ENCODE assay signal across 9 mouse cellular contexts in genomic region chr2:22338269-22338857, GRCm38 (mm10).
DNase-seq lines count a peak whose midpoint lies in the region; ATAC-seq and TF ChIP-seq lines count a peak whose summit lies in the region.
"Had no signal": no experiment of that assay in that cellular context is flagged by ENCODE, and none has a peak within 500 bp of the region (broad histone marks: within the 10 kb centered on the region; RNA-seq: fewer than 3 reads in every experiment).

No protein-coding gene starts in this region.

- peak; percentile 72 for DNase-seq in lung, embryonic 14.5 days
- DNase-seq in lung, adult 18-20 months, result no peak
- DNase-seq in cerebellum, postnatal 14 days, result peak; percentile 39 to 62
- peak; percentile 10 for DNase-seq in forelimb bud, embryonic 11.5 days (ENCODE audit: low read depth, low spot score)
- peak; percentile 15 for DNase-seq in liver, postnatal 0 days
- DNase-seq in stomach, postnatal 0 days (ENCODE audit: low spot score), result peak; percentile 56
- DNase-seq in spleen, postnatal 36 days (ENCODE audit: low spot score in 2 of 2), result no peak

- no peak for TF ChIP-seq EP300 in liver, postnatal 0 days (IDR thresholded peaks at IDR 0.05; ENCODE audit: low read depth)
- no peak for TF ChIP-seq EP300 in stomach, postnatal 0 days (optimal IDR thresholded peaks at IDR 0.05)

- 1% methylated on average over 25 of the region's 32 CpGs for WGBS in lung, embryonic 14.5 days
- 6% methylated on average over 27 of the region's 32 CpGs for WGBS in intestine, postnatal 0 days
- WGBS in liver, postnatal 0 days (ENCODE audit: insufficient replicate concordance), result 13% methylated on average over 28 of the region's 32 CpGs
- WGBS in stomach, postnatal 0 days, result 1% methylated on average over 22 of the region's 32 CpGs

- peak; percentile 93 for ATAC-seq in lung, embryonic 14.5 days (ENCODE audit: insufficient read depth)
- no peak for ATAC-seq in intestine, postnatal 0 days
- no peak for ATAC-seq in liver, postnatal 0 days
- peak; percentile 83 for ATAC-seq in stomach, postnatal 0 days (ENCODE audit: low FRiP score, low TSS enrichment)

- no peaks in the 10 kb centered on the region for H3K27me3 ChIP-seq in lung, embryonic 14.5 days (ENCODE audit: insufficient read depth, low read length)
- H3K27me3 ChIP-seq in intestine, postnatal 0 days (replicated peaks; ENCODE audit: control insufficient read depth, insufficient read depth, low read length), result no peaks in the 10 kb centered on the region
- H3K27me3 ChIP-seq in liver, postnatal 0 days (ENCODE audit: insufficient read depth, low read length), result no peaks in the 10 kb centered on the region
- H3K27me3 ChIP-seq in stomach, postnatal 0 days (ENCODE audit: control insufficient read depth, insufficient read depth, low read length), result no peaks in the 10 kb centered on the region

- H3K36me3 ChIP-seq in lung, embryonic 14.5 days (ENCODE audit: insufficient read depth), result no peaks in the 10 kb centered on the region
- no peaks in the 10 kb centered on the region for H3K36me3 ChIP-seq in intestine, postnatal 0 days (ENCODE audit: control insufficient read depth, insufficient read depth)
- no peaks in the 10 kb centered on the region for H3K36me3 ChIP-seq in liver, postnatal 0 days (replicated peaks; ENCODE audit: insufficient read depth, low read length)
- no peaks in the 10 kb centered on the region for H3K36me3 ChIP-seq in stomach, postnatal 0 days (ENCODE audit: control insufficient read depth, insufficient read depth, low read length)

- peak overlapping the region; percentile 38; the same call in 1 of the 2 replicates for H3K9ac ChIP-seq in lung, embryonic 14.5 days
- H3K9ac ChIP-seq in intestine, postnatal 0 days (ENCODE audit: low read depth, low read length), result no peak overlapping the region
- 0 out of 2 replicates have a peak overlapping the region, but pooled peaks have one; percentile 26 for H3K9ac ChIP-seq in liver, postnatal 0 days (replicated peaks)
- H3K9ac ChIP-seq in stomach, postnatal 0 days (ENCODE audit: low read length), result peak overlapping the region; percentile 57

- no peaks in the 10 kb centered on the region for H3K9me3 ChIP-seq in lung, embryonic 14.5 days (ENCODE audit: low read depth, low read length)
- no peaks in the 10 kb centered on the region for H3K9me3 ChIP-seq in intestine, postnatal 0 days (ENCODE audit: control insufficient read depth)
- no peaks in the 10 kb centered on the region for H3K9me3 ChIP-seq in liver, postnatal 0 days (ENCODE audit: low read length)
- H3K9me3 ChIP-seq in stomach, postnatal 0 days (ENCODE audit: control insufficient read depth, low read length), result no peaks in the 10 kb centered on the region

- TF ChIP-seq CTCF in lung, embryonic 14.5 days (IDR thresholded peaks at IDR 0.05; ENCODE audit: low read depth), result 0 out of 2 replicates have a peak, but pooled peaks have one; percentile 12
- TF ChIP-seq CTCF in intestine, postnatal 0 days (IDR thresholded peaks at IDR 0.05; ENCODE audit: low read depth), result no peak
- no peak for TF ChIP-seq CTCF in liver, postnatal 0 days (IDR thresholded peaks at IDR 0.05; ENCODE audit: low read depth)
- peak; percentile 24 for TF ChIP-seq CTCF in stomach, postnatal 0 days (IDR thresholded peaks at IDR 0.05; ENCODE audit: low read depth)

- H3K4me2 ChIP-seq in lung, embryonic 14.5 days, result peak overlapping the region; percentile 71
- peak overlapping the region; percentile 61 for H3K4me2 ChIP-seq in intestine, postnatal 0 days (replicated peaks; ENCODE audit: low read depth)
- peak overlapping the region; percentile 42; the same call in 1 of the 2 replicates for H3K4me2 ChIP-seq in liver, postnatal 0 days (ENCODE audit: low read depth, low read length)
- H3K4me2 ChIP-seq in stomach, postnatal 0 days (replicated peaks; ENCODE audit: low read depth), result peak overlapping the region; percentile 67

- peak overlapping the region; percentile 37 for H3K4me3 ChIP-seq in lung, embryonic 14.5 days (ENCODE audit: low read depth, low read length)
- peak overlapping the region; percentile 26 for H3K4me3 ChIP-seq in intestine, postnatal 0 days (ENCODE audit: low read depth, low read length)
- H3K4me3 ChIP-seq in liver, postnatal 0 days (ENCODE audit: low read depth, low read length), result no peak overlapping the region
- peak overlapping the region; percentile 35 for H3K4me3 ChIP-seq in stomach, postnatal 0 days (ENCODE audit: low read depth, low read length)

- peak overlapping the region; percentile 46 for H3K27ac ChIP-seq in lung, embryonic 14.5 days (ENCODE audit: low read depth)
- no peak overlapping the region for H3K27ac ChIP-seq in intestine, postnatal 0 days (ENCODE audit: low read depth, low read length)
- H3K27ac ChIP-seq in liver, postnatal 0 days (ENCODE audit: low read depth), result no peak overlapping the region
- H3K27ac ChIP-seq in stomach, postnatal 0 days (replicated peaks), result 0 out of 2 replicates have a peak overlapping the region, but pooled peaks have one; percentile 13
- H3K27ac ChIP-seq: macrophage had no signal

- no peaks in the 10 kb centered on the region for H3K4me1 ChIP-seq in lung, embryonic 14.5 days (ENCODE audit: insufficient read depth)
- H3K4me1 ChIP-seq in intestine, postnatal 0 days (replicated peaks; ENCODE audit: control insufficient read depth, insufficient read depth, low read length), result no peaks in the 10 kb centered on the region
- H3K4me1 ChIP-seq in liver, postnatal 0 days (ENCODE audit: insufficient read depth), result no peaks in the 10 kb centered on the region
- H3K4me1 ChIP-seq in stomach, postnatal 0 days (replicated peaks; ENCODE audit: control insufficient read depth, insufficient read depth), result no peaks in the 10 kb centered on the region

Comparison
In these comparisons a context has a peak if more than half of its experiments do, and no peak if none do; other contexts are left out.
1. DNase-seq: peak in lung, embryonic 14.5 days (single experiment), cerebellum, postnatal 14 days (2 of 2), forelimb bud, embryonic 11.5 days (single experiment), liver, postnatal 0 days (single experiment) and stomach, postnatal 0 days (single experiment); none in lung, adult 18-20 months (0 of 2) and spleen, postnatal 36 days (0 of 2).
2. ATAC-seq: peak in lung, embryonic 14.5 days (single experiment) and stomach, postnatal 0 days (single experiment); none in intestine, postnatal 0 days (single experiment) and liver, postnatal 0 days (single experiment).
3. H3K27ac ChIP-seq: peak in lung, embryonic 14.5 days (single experiment) and stomach, postnatal 0 days (single experiment); none in intestine, postnatal 0 days (single experiment) and liver, postnatal 0 days (single experiment).
4. CTCF ChIP-seq: peak in lung, embryonic 14.5 days (single experiment) and stomach, postnatal 0 days (single experiment); none in intestine, postnatal 0 days (single experiment) and liver, postnatal 0 days (single experiment).
5. Peak in every context shown above with its lines, with median percentiles within 50 percentile points of each other: H3K4me2 ChIP-seq.